Mouse (Mus musculus): Measurements from ENCODE around the gene Olfr52. TPM values are rescaled to one million over a fixed set of nuclear protein-coding genes. Genes with fewer than 3 reads are reported as not detected.

Olfr52 gene
- polyA plus RNA-seq, 1 experiment from 2014 or later = not detected

Other genes starting within 250 kb of the Olfr52 start
- not detected in 2 replicates for gene Olfr1028, start 235.2 kb downstream of the Olfr52 start, polyA plus RNA-seq (2015; fragmentation: Nextera tagmentation; extraction: Ambion mirVana)
- gene Olfr1029, start 211.8 kb downstream of the Olfr52 start, polyA plus RNA-seq (2015; fragmentation: Nextera tagmentation; extraction: Ambion mirVana) = not detected in 2 replicates
- not detected in 2 replicates for gene Olfr1030, start 206.4 kb downstream of the Olfr52 start, polyA plus RNA-seq (2015; fragmentation: Nextera tagmentation; extraction: Ambion mirVana)
- not detected in 2 replicates for gene Olfr1031, start 195.4 kb downstream of the Olfr52 start, polyA plus RNA-seq (2015; fragmentation: Nextera tagmentation; extraction: Ambion mirVana)
- not detected in 2 replicates for gene Olfr1032, start 180.1 kb downstream of the Olfr52 start, polyA plus RNA-seq (2015; fragmentation: Nextera tagmentation; extraction: Ambion mirVana)
- gene Olfr1033, start 165.1 kb downstream of the Olfr52 start, polyA plus RNA-seq (2015; fragmentation: Nextera tagmentation; extraction: Ambion mirVana) = 2.2 and 2.3 TPM in 2 replicates
- 0.13 TPM in 1 of 2 replicates, not detected in the other for gene Olfr1034, start 139.8 kb downstream of the Olfr52 start, polyA plus RNA-seq (2015; fragmentation: Nextera tagmentation; extraction: Ambion mirVana)
- gene Olfr1036, start 111.7 kb downstream of the Olfr52 start, polyA plus RNA-seq (2015; fragmentation: Nextera tagmentation; extraction: Ambion mirVana) = not detected in 2 replicates
- gene Olfr1037, start 98.3 kb downstream of the Olfr52 start, polyA plus RNA-seq (2015; fragmentation: Nextera tagmentation; extraction: Ambion mirVana) = not detected in 2 replicates
- gene Olfr1039, start 49.8 kb downstream of the Olfr52 start, polyA plus RNA-seq (2015; fragmentation: Nextera tagmentation; extraction: Ambion mirVana) = not detected in 2 replicates
- not detected in 2 replicates for gene Olfr1040, start 39.0 kb downstream of the Olfr52 start, polyA plus RNA-seq (2015; fragmentation: Nextera tagmentation; extraction: Ambion mirVana)
- not detected in 2 replicates for gene Olfr1042, start 23.8 kb downstream of the Olfr52 start, polyA plus RNA-seq (2015; fragmentation: Nextera tagmentation; extraction: Ambion mirVana)
- not detected in 2 replicates for gene Olfr1043, start 18.2 kb downstream of the Olfr52 start, polyA plus RNA-seq (2015; fragmentation: Nextera tagmentation; extraction: Ambion mirVana)
- not detected in 2 replicates for gene Olfr1044, start 7.9 kb downstream of the Olfr52 start, polyA plus RNA-seq (2015; fragmentation: Nextera tagmentation; extraction: Ambion mirVana)
- not detected in 2 replicates for gene Olfr1045, start 17.3 kb upstream of the Olfr52 start, polyA plus RNA-seq (2015; fragmentation: Nextera tagmentation; extraction: Ambion mirVana)
- not detected in 2 replicates for gene Olfr1046, start 33.6 kb upstream of the Olfr52 start, polyA plus RNA-seq (2015; fragmentation: Nextera tagmentation; extraction: Ambion mirVana)
- not detected in 2 replicates for gene Olfr1047, start 45.7 kb upstream of the Olfr52 start, polyA plus RNA-seq (2015; fragmentation: Nextera tagmentation; extraction: Ambion mirVana)
- not detected in 2 replicates for gene Olfr1048, start 54.6 kb upstream of the Olfr52 start, polyA plus RNA-seq (2015; fragmentation: Nextera tagmentation; extraction: Ambion mirVana)
- gene Olfr1049, start 72.6 kb upstream of the Olfr52 start, polyA plus RNA-seq (2015; fragmentation: Nextera tagmentation; extraction: Ambion mirVana) = not detected in 2 replicates
- gene Olfr1051, start 93.4 kb upstream of the Olfr52 start, polyA plus RNA-seq (2015; fragmentation: Nextera tagmentation; extraction: Ambion mirVana) = not detected in 2 replicates
- gene Olfr1052, start 106.8 kb upstream of the Olfr52 start, polyA plus RNA-seq (2015; fragmentation: Nextera tagmentation; extraction: Ambion mirVana) = not detected in 2 replicates
- not detected in 2 replicates for gene Olfr1053, start 129.6 kb upstream of the Olfr52 start, polyA plus RNA-seq (2015; fragmentation: Nextera tagmentation; extraction: Ambion mirVana)
- gene Olfr1054, start 149.8 kb upstream of the Olfr52 start, polyA plus RNA-seq (2015; fragmentation: Nextera tagmentation; extraction: Ambion mirVana) = not detected in 2 replicates
- gene Olfr1055, start 164.6 kb upstream of the Olfr52 start, polyA plus RNA-seq (2015; fragmentation: Nextera tagmentation; extraction: Ambion mirVana) = not detected in 2 replicates
- gene Olfr1056, start 176.8 kb upstream of the Olfr52 start, polyA plus RNA-seq (2015; fragmentation: Nextera tagmentation; extraction: Ambion mirVana) = not detected in 2 replicates
- gene Olfr1057, start 192.7 kb upstream of the Olfr52 start, polyA plus RNA-seq (2015; fragmentation: Nextera tagmentation; extraction: Ambion mirVana) = not detected in 2 replicates
- gene Olfr1058, start 202.9 kb upstream of the Olfr52 start, polyA plus RNA-seq (2015; fragmentation: Nextera tagmentation; extraction: Ambion mirVana) = not detected in 2 replicates
- gene Olfr1061, start 228.4 kb upstream of the Olfr52 start, polyA plus RNA-seq (2015; fragmentation: Nextera tagmentation; extraction: Ambion mirVana) = not detected in 2 replicates
- not detected in 2 replicates for gene Olfr1062, start 241.1 kb upstream of the Olfr52 start, polyA plus RNA-seq (2015; fragmentation: Nextera tagmentation; extraction: Ambion mirVana)